Mouse (Mus musculus) heart, postnatal 25 days (tissue): ENCODE measurements at regions not wholly inside any gene's neighbourhood (a gene's known extent, or its start where the extent isn't known, plus 50 kb on each side); places are given as distances from the start of the nearest gene placed in this dataset.
A peak's percentile ranks its signal among the peaks of the same experiment; 100 is the strongest.

Source experiments
- DNase-seq: peaks from one replicate; pipeline ENCODE4 v3.0.0; 2022; ENCODE audit warnings: low spot score
- intact Hi-C: fragments of 180-260 bp; cut with DNase I; formaldehyde crosslinking; loops from one replicate; pipeline ENCODE4 v1.15.1; 2025

DNA sequence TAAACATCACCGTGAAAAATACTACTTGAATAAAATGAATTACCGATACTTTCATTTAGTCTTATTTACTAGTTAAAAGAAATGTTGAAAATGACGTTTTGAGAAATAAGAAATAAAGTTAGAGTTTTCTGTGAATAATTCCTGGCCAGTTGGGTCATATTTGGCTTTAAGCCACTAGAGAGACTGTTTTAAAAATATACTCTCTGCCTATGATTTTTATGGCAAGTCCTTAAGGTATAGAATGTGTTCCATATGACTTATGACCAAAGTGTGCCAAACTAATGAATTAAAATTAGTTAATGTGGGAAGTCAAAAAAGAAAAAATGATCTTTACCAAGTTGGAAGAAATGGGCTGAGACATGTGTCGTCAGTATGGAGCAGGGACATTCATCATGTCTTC is 354.2 kb upstream of the Col3a1 start:
- DNase-seq: no peak
- intact Hi-C loops: no loop called here

GRCm38 (mm10) chr1:44987171-44987570 is 324.2 kb upstream of the Col3a1 start:
- no peak for DNase-seq
- intact Hi-C loops: no loop called here

DNA sequence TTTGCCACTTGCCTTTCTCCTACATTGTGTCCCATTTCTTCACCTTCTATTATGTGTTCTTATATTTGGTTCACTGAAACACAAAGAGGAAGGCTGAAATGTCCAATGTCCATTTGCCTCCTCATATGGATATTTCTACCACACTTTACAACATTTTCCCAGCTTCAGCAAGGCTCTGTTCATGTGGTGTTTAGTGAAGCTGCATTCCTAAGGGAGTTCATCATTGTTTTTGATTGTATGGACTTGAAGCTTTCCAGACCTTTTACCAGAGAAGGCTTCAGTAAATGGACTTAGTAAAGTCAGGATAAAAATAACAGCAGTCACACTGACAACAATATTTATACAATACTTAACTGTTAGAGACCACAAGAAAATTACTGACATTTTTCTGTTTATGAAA is 290.8 kb upstream of the Col3a1 start:
- no peak for DNase-seq
- intact Hi-C loops: no loop called here

GRCm38 (mm10) chr1:45021234-45021633 is 290.1 kb upstream of the Col3a1 start:
- intact Hi-C loops: no loop called here

DNA sequence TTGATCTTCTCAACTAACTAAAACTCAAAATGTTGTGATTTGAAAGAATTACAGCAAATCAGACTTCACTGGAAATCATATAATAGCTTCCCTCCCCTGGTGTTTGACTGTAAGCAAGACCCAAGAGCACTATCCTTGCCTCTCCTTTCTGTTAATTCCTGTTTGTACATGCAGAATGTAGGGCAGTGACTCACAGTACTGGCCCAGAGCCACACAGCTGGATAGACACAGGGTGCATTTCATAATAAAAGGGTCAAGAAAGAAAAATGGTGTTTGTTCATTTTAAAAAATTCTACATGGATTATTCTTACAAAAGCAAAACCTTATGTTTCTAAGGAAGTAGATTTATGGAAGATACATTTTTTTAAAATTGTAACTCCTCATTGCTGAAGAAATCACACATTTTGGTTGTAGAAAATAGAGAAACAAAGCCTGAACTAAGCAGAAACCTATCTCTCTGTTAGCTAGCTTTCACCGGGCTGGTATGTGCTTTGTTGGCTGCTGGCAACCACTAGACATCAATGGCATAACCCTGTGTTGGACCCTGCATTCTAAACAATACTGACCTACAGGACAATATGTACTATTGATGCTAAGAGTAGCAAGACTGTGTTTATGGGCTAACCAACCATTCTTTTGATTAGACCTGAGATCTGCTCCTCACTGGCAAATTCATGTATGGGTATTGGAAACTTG is 289.0 kb upstream of the Col3a1 start:
- peak; percentile 66 for DNase-seq
- intact Hi-C loops: no loop called here

More at GRCm38 (mm10) chr1:45021234-45021633, 290.1 kb upstream of the Col3a1 start:
- DNase-seq: no peak

DNA sequence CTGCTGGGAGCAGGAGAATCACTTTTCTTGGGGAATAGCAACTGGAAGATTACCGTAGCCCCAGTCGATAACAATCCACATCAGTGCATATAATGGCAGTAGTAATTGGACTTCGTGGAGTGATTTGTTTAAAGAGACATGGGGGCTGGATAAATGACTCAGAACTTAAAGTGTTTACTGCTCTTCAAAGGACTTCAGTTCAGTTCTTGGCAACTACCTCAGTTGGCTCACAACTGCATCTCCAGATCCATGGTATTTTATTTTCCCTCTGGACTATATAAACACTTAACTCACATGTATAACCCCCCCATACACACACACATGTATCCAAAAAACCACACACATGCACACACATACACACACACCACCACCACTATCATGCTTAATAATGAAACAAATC is 288.0 kb upstream of the Col3a1 start:
- intact Hi-C loops: no loop called here
- no peak for DNase-seq

- intact Hi-C loops: no loop called here
- no peak for DNase-seq
These were observed 279.8 kb upstream of the Col3a1 start for GRCm38 (mm10) chr1:45031436-45032027.

DNA sequence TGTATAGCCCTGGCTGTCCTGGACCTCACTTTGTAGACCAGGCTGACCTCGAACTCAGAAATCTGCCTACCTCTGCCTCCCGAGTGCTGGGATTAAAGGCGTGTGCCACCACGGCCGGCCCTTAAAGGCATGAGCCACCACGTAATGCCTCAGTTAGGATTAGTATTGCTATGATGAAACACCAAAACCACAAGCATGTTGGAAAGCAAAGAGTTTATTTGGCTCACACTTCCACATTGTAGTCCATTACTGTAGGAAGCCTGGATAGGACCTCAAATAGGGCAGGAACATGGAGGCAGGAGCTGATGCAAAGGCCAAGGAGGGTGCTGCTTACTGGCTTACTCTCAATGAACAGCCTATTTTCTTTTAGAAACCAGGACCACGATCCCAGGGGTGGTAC is 278.0 kb upstream of the Col3a1 start:
- intact Hi-C loops: no loop called here
- no peak for DNase-seq

DNA sequence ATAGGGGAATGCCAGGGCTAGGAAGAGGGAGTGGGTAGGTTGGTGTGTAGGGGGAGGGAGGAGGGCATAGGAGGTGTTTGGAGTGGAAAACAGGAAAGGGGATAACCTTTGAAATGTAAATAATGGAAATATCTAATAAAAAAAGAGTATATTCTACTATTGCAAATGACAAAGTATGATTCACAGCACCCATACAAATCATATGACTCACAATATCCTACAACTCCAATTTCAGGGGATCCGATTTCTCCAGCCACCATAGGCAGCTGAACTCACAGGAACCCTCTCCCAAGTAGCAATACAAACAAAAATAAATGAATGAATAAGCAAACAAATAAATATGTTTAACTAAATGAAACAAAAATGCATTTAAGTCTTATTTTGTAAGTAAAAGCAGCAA is 270.0 kb upstream of the Col3a1 start:
- intact Hi-C loops: no loop called here
- no peak for DNase-seq

- no peak for DNase-seq
- intact Hi-C loops: no loop called here
These were observed 269.5 kb upstream of the Col3a1 start for GRCm38 (mm10) chr1:45041815-45042214.

DNA sequence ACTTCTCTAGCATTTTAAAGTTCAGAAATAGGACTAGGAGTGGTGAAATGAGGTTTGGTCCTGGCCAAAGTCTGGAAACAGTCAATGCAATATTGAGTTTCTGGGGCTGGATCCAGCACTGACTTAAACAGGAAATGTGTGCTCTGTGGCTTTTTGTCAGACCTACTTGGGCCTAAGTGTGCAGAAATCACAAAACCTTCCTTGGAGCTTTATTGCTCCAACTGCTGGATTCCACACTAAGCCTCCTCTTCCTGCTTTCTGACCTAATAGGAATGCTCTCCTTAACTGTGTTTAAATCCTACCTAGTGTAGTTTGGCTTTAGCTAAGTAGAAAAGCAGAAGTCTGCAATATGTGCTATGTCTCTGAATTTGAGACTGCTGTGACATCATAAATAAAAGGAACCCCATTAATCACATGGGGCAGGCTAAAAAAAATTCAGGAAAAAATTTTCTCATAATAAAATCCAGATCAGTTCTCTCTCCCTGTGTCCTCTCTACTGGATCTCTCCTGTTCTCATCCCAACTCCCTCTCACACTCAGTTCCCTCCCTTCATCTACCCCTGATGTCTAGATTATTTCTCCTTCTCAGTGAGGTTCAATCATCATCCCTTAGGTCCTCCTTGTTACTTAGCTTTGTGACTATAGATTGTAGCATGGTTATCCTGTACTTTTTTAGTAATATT is 268.0 kb upstream of the Col3a1 start:
- DNase-seq: no peak
- intact Hi-C loops: no loop called here

GRCm38 (mm10) chr1:45090841-45091535 is 220.3 kb upstream of the Col3a1 start:
- intact Hi-C loops: no loop called here
- DNase-seq: no peak

GRCm38 (mm10) chr1:45100966-45101365 is 210.4 kb upstream of the Col3a1 start:
- intact Hi-C loops: no loop called here
- no peak for DNase-seq

DNA sequence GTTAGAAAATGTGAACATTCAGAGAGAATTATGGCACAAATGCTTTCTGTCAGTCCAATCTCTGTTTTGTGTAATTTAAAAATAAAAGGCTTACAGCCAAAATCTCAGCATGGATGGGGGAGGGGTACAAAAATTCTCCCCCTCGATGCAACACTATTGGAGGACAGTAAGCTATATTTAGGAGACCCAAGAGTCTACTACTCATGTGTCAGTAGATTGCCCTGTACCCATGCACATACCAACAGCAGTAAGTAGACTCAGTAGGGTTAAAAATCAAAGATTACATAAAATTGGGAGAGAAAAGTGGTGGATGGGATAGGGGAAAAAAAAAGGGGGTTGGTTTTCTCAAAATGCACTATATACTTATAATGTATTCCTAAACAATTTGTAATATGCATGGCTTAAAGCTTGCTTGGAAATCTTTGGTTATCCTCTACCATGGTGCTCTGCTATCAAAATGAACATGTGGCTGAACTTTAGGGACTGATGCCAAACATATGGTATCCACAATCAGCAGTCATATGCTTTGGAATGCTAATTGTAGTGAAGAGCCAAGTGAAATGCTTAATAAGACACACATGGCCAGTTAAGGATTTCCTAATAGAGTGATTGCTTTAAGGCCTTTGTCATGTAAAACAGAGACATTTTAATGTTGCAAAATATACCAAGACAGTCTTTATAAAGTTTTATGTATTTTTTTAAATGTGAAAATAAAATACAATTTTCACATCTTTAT is 194.8 kb upstream of the Col3a1 start:
- DNase-seq: no peak

GRCm38 (mm10) chr1:45135152-45135714 is 176.1 kb upstream of the Col3a1 start:
- DNase-seq: no peak
- intact Hi-C loops: no loop called here

More for the DNA sequence above, 194.8 kb upstream of the Col3a1 start:
- intact Hi-C loops: no loop called here

DNA sequence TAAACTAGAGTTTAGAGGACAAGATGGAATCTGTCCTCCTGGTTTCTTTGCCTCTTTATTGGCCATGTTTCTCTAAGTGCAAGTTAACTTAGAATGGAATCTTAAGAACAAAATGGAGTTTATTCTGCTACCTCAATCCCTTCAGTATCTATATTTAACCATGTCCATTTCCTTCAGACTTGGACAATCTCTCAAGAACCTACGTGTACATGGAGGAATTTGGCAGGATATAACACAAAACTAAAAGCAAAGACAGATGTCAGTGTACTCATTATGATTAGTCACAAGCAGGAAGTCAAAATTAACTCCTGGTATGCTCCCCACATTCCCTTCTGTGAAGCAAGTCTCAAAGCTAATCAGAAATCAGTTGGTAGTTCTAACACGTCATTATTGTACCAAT is 164.3 kb upstream of the Col3a1 start:
- intact Hi-C loops: no loop called here
- no peak for DNase-seq

GRCm38 (mm10) chr1:45181632-45182031 is 129.7 kb upstream of the Col3a1 start:
- intact Hi-C loops: no loop called here
- DNase-seq: no peak

DNA sequence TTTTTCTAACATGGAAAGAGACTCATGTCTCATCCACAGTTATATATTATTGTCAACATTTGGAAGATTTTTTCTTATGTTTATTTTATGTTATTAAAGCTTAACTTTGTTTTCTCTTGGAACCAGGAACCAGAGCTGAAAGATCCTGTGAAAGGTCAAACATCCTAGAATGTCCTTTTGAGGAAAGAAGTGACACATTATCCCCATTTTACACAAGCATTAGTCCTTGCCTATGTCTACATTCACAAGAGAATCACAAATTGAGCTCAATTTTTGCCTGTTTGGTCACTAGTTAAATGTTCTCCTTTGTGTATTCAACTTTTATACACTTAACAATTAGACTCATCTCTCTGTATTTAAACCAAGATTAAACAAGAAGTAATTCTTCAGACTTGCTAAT is 126.0 kb upstream of the Col3a1 start:
- DNase-seq: no peak
- intact Hi-C loops: no loop called here

GRCm38 (mm10) chr1:45207926-45208325 is 103.4 kb upstream of the Col3a1 start:
- DNase-seq: no peak
- intact Hi-C loops: no loop called here

DNA sequence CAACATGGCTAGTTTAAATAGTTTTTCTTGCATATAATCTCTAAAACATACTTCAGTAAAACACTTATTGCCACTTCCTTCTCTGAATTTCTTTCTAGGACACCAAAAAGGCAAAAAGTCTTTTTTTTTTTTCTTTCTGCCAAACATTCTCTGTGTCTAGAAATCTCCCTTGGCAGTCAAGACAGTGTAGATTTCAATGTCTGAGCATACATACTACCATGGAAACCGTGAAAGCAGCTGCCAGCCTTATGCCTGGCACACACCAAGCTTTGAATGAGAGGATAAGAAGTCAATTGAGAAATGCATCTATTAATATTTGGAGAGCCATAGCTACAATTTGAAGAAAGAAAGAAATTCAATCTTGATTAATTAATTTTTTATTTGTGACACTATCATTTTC is 95.1 kb upstream of the Col3a1 start:
- intact Hi-C loops: no loop called here
- no peak for DNase-seq
